Mouse (Mus musculus) monocyte, adult 5-6 weeks (primary cell): ENCODE measurements around the gene Hist1h3i. TPM values are rescaled to one million over a fixed set of nuclear protein-coding genes. Genes with fewer than 3 reads are reported as not detected.

Experiments used
- ATAC-seq: fragments of 153-309, 156-312 bp; replicated peaks from 2 replicates; pipeline ENCODE4 v1.8.0; 2017; ENCODE audit warnings: mild to moderate bottlenecking; ENCODE audit not compliant: low TSS enrichment, insufficient number of reproducible peaks, severe bottlenecking, poor library complexity, low FRiP score
- total RNA-seq: library from RNA; stranded (forward); fragments of 200-1000, 200-491, 200-594 nt; gene quantifications from 3 replicates; pipeline ENCODE4 v1.2.3, GENCODE M21; 2017

The Hist1h3i gene
- total RNA-seq, 1 experiment from 2014 or later = not detected

GRCm38 (mm10) chr13:21750159-21751017 is 32.8 kb downstream of the Hist1h3i start, which contains the start of gene Hist1h4k:
Gene Hist1h4k, minus strand, starts transcription at chr13:21750505.
- ATAC-seq = peak; percentile 87

DNA sequence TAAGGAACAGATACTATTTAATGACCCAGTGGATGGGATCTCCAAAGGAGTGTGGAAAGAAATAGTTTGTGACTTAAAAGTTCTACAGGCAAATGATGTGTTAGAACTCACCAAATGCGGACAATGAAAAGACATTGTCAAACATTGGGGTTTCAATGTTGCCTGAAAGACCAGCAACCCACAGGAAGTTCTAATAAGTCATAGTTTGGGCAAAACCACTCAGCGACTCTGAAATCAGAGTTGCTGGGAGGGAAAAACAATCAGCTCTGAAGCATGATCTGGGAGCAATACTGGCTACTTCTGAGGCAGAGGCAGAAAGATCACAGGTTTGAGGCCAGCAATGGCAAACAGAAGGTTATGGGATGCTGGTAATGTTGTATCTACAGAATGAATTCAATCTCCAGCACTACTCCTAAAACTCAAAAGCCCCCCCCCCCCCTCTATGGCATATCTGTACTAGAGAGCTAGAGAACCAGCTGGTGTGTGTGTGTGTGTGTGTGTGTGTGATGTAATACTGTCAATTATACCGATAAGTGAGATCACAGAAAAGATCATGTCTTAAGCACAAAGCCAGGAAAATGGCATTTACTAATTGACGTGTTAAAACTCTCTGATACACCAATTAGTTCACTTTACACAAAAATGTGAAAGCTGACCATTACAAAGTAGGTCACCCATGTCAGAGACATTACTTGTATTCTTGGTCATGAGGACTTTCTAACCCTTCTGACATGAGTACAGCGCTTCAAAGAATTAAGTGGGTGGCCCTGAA is 33.6 kb downstream of the Hist1h3i start:
- ATAC-seq = no peak

DNA sequence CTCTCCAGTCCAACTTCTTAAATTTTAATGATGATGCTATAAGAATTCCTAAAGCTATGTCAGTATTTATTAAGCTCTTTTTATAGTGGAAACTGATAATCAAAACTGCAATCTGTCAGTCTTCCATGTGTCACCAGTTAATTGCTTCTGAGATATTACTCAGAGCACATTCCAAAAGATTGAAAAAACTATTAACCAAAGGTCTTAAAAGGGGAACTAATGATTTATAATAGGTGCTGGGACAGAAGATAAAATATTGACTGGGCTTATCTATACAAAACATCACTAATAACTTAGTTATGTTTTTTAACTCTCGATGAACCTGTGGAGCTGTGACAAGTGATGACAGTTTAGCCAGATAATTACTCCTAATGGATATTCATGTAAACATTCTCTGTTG is 38.2 kb downstream of the Hist1h3i start:
- no peak for ATAC-seq

GRCm38 (mm10) chr13:21734906-21735767 is 48.0 kb downstream of the Hist1h3i start, which contains the start of gene Hist1h4j:
Gene Hist1h4j, plus strand, starts transcription at chr13:21735064.
- peak; percentile 67 for ATAC-seq

- ATAC-seq = peak; percentile 88
Measured at GRCm38 (mm10) chr13:21734010-21734905, 48.9 kb downstream of the Hist1h3i start.

- ATAC-seq = no peak
Measured at GRCm38 (mm10) chr13:21733466-21733865, 49.7 kb downstream of the Hist1h3i start.

Other genes starting within 250 kb of the Hist1h3i start
- gene Olfr1366, start 240.6 kb downstream of the Hist1h3i start, total RNA-seq = not detected in 3 replicates
- not detected in 3 replicates for gene Olfr1535, start 223.5 kb downstream of the Hist1h3i start, total RNA-seq
- not detected in 3 replicates for gene Olfr1364, start 201.6 kb downstream of the Hist1h3i start, total RNA-seq
- gene Olfr1362, start 169.3 kb downstream of the Hist1h3i start, total RNA-seq = not detected in 3 replicates
- not detected in 3 replicates for gene Olfr11, start 140.9 kb downstream of the Hist1h3i start, total RNA-seq
- gene Olfr1361, start 120.0 kb downstream of the Hist1h3i start, total RNA-seq = not detected in 3 replicates
- gene Olfr1360, start 106.0 kb downstream of the Hist1h3i start, total RNA-seq = not detected in 3 replicates
- not detected in 3 replicates for gene Olfr1359, start 85.3 kb downstream of the Hist1h3i start, total RNA-seq
- 7.1 to 7.9 TPM in 2 of 3 replicates, not detected in the other for gene Hist1h2bl, start 67.2 kb downstream of the Hist1h3i start, total RNA-seq
- gene Hist1h2ai, start 66.9 kb downstream of the Hist1h3i start, total RNA-seq = 159 to 372 TPM (median 273 TPM) in 3 replicates
- 7.2 to 20.1 TPM (median 13.0 TPM) in 3 replicates for gene Hist1h3h, start 65.7 kb downstream of the Hist1h3i start, total RNA-seq
- 4.9 to 12.8 TPM (median 8.3 TPM) in 3 replicates for gene Hist1h2bm, start 61.3 kb downstream of the Hist1h3i start, total RNA-seq
- 8.3 to 34.5 TPM (median 21.9 TPM) in 3 replicates for gene Hist1h4j, start 48.3 kb downstream of the Hist1h3i start, total RNA-seq
- 57.7 to 141 TPM (median 135 TPM) in 3 replicates for gene Hist1h4k, start 32.9 kb downstream of the Hist1h3i start, total RNA-seq
- 46.9 to 83.1 TPM (median 55.4 TPM) in 3 replicates for gene Hist1h2ak, start 29.5 kb downstream of the Hist1h3i start, total RNA-seq
- 54.5 to 81.8 TPM (median 76.8 TPM) in 3 replicates for gene Hist1h2bn, start 29.2 kb downstream of the Hist1h3i start, total RNA-seq
- gene Hist1h1b, start 2.7 kb downstream of the Hist1h3i start, total RNA-seq = 74.2 to 131 TPM (median 93.8 TPM) in 3 replicates
- 15.0 to 50.0 TPM (median 36.2 TPM) in 3 replicates for gene Hist1h2an, start 3.8 kb upstream of the Hist1h3i start, total RNA-seq
- gene Hist1h2bp, start 4.1 kb upstream of the Hist1h3i start, total RNA-seq = 5.2 to 12.6 TPM (median 8.0 TPM) in 3 replicates
- 1.1 to 64.9 TPM (median 28.6 TPM) in 3 replicates for gene Hist1h2bq, start 26.8 kb upstream of the Hist1h3i start, total RNA-seq
- 114 TPM in 1 of 3 replicates, not detected in the others for gene Hist1h2ao, start 27.1 kb upstream of the Hist1h3i start, total RNA-seq
- gene Hist1h4m, start 28.4 kb upstream of the Hist1h3i start, total RNA-seq = 43.0 to 386 TPM (median 131 TPM) in 3 replicates
- gene Hist1h4n, start 48.8 kb upstream of the Hist1h3i start, total RNA-seq = 19.1 to 188 TPM (median 85.7 TPM) in 3 replicates
- gene Hist1h2ap, start 50.1 kb upstream of the Hist1h3i start, total RNA-seq = 9.0 to 155 TPM (median 73.9 TPM) in 3 replicates
- gene Hist1h2br, start 50.4 kb upstream of the Hist1h3i start, total RNA-seq = 18.5 to 55.6 TPM (median 45.1 TPM) in 3 replicates
- gene Zfp184, start 161.7 kb upstream of the Hist1h3i start, total RNA-seq = 2.1 to 2.6 TPM in 2 of 3 replicates, not detected in the other
- gene Pom121l2, start 197.8 kb upstream of the Hist1h3i start, total RNA-seq = 0.32 to 0.78 TPM in 2 of 3 replicates, not detected in the other
- gene Prss16, start 226.4 kb upstream of the Hist1h3i start, total RNA-seq = 0.10 to 0.64 TPM in 2 of 3 replicates, not detected in the other